Mouse (Mus musculus): ENCODE measurements around the gene Akt3.

GRCm38 (mm10) chr1:177018750-177019149 is 239.3 kb downstream of the Akt3 start:
- TF ChIP-seq POLR2A (IDR thresholded peaks at IDR 0.05; ENCODE audit: borderline replicate concordance, low read depth, low read length), result no peak
- no peak for TF ChIP-seq CTCF (IDR thresholded peaks at IDR 0.05; ENCODE audit: low read depth, low read length)

Data from bone marrow macrophage, adult 2 months (primary cell).